Mouse (Mus musculus) hindbrain, embryonic 13.5 days (tissue): Measurements from ENCODE around the gene Sult1b1. TPM values are rescaled to one million over a fixed set of nuclear protein-coding genes. Genes with fewer than 3 reads are reported as not detected.
"Not testable (repeated sequence)": the region's sequence is repeated elsewhere in the genome, so short reads cannot be mapped to it uniquely, and the experiment has no call there.

Source experiments
- ATAC-seq: fragments of 200-750 bp; cut with Nextera tagmentation; 2 replicates; pipeline ENCODE4 v1.8.0; 2017; ENCODE audit warnings: moderate TSS enrichment; ENCODE audit not compliant: low FRiP score
- H3K27ac ChIP-seq: fragments of 300-500 bp; sonication (generic); 2 replicates; pipeline ENCODE4 v1.5.1; 2015; ENCODE audit warnings: inconsistent platforms, mild to moderate bottlenecking, moderate library complexity
- H3K27me3 ChIP-seq: fragments of 300-500 bp; sonication (generic); 2 replicates; pipeline ENCODE4 v1.6.1; 2015; ENCODE audit warnings: mild to moderate bottlenecking, inconsistent platforms
- H3K36me3 ChIP-seq: fragments of 300-500 bp; sonication (generic); 2 replicates; pipeline ENCODE4 v1.6.1; 2015; ENCODE audit warnings: mild to moderate bottlenecking, inconsistent platforms
- H3K4me1 ChIP-seq: fragments of 300-500 bp; sonication (generic); replicated peaks from 2 replicates; pipeline ENCODE4 v1.6.1; 2015; ENCODE audit warnings: inconsistent platforms
- H3K4me2 ChIP-seq: fragments of 300-500 bp; sonication (generic); 2 replicates; pipeline ENCODE4 v1.6.1; 2015; ENCODE audit warnings: inconsistent platforms, mild to moderate bottlenecking, moderate library complexity
- H3K4me3 ChIP-seq: fragments of 300-500 bp; sonication (generic); 2 replicates; pipeline ENCODE4 v1.5.1; 2015; ENCODE audit warnings: mild to moderate bottlenecking, inconsistent platforms
- H3K9ac ChIP-seq: fragments of 300-500 bp; sonication (generic); 2 replicates; pipeline ENCODE4 v1.6.1; 2015; ENCODE audit warnings: mild to moderate bottlenecking, inconsistent platforms
- H3K9me3 ChIP-seq: fragments of 300-500 bp; sonication (generic); 2 replicates; pipeline ENCODE4 v1.6.1; 2016; ENCODE audit warnings: inconsistent platforms
- WGBS: fragments of 180-500 bp; shearing (Covaris S2); methylation state at CpG from one replicate; pipeline ENCODE4 v1.1.7; 2015; 5-methylcytosine and 5-hydroxymethylcytosine counted together
- polyA plus RNA-seq: library from polyadenylated mRNA; unstranded; fragments of >200 nt; fragmentation: Nextera tagmentation; extraction: Ambion mirVana; gene quantifications from 2 replicates; pipeline ENCODE4 v1.2.1, GENCODE M21; 2015

Gene Sult1b1
- polyA plus RNA-seq, 1 experiment from 2014 or later, result not detected

- not testable (repeated sequence) for H3K4me2 ChIP-seq, ATAC-seq, H3K27me3 ChIP-seq, H3K4me1 ChIP-seq, H3K9ac ChIP-seq, H3K27ac ChIP-seq, H3K36me3 ChIP-seq, H3K4me3 ChIP-seq, H3K9me3 ChIP-seq
- 90% methylated on average over 2 of the region's 2 CpGs for WGBS
Observed at GRCm38 (mm10) chr5:87523561-87523960, 14.4 kb downstream of the Sult1b1 start.

- Histone ChIP-seq H3K4me2 (no peak overlapping the region), H3K27me3 (no peaks in the 10 kb centered on the region), H3K9me3 (no peaks in the 10 kb centered on the region), H3K9ac (no peak overlapping the region), H3K27ac (no peak overlapping the region), H3K4me3 (no peak overlapping the region), H3K4me1 (no peaks in the 10 kb centered on the region), H3K36me3 (no peaks in the 10 kb centered on the region)
- WGBS, result 68% methylated on average over 4 of the region's 4 CpGs
- no peak for ATAC-seq
Observed at GRCm38 (mm10) chr5:87505776-87506458, 32.1 kb downstream of the Sult1b1 start.

- Histone ChIP-seq H3K9ac (no peak overlapping the region), H3K36me3 (no peaks in the 10 kb centered on the region), H3K27ac (no peak overlapping the region), H3K27me3 (no peaks in the 10 kb centered on the region), H3K4me1 (no peaks in the 10 kb centered on the region), H3K4me3 (no peak overlapping the region), H3K4me2 (no peak overlapping the region), H3K9me3 (no peaks in the 10 kb centered on the region)
- ATAC-seq, result no peak
- WGBS, result 73% methylated on average over 1 of the region's 1 CpGs
Observed at GRCm38 (mm10) chr5:87502687-87503086, 35.3 kb downstream of the Sult1b1 start.

GRCm38 (mm10) chr5:87499341-87499740 is 38.7 kb downstream of the Sult1b1 start:
- Histone ChIP-seq H3K36me3 (no peaks in the 10 kb centered on the region), H3K9ac (no peak overlapping the region), H3K27ac (no peak overlapping the region), H3K4me1 (no peaks in the 10 kb centered on the region), H3K4me2 (no peak overlapping the region), H3K9me3 (no peaks in the 10 kb centered on the region), H3K27me3 (no peaks in the 10 kb centered on the region), H3K4me3 (no peak overlapping the region)
- no peak for ATAC-seq

- Histone ChIP-seq H3K27me3 (no peaks in the 10 kb centered on the region), H3K9ac (no peak overlapping the region), H3K27ac (no peak overlapping the region), H3K36me3 (no peaks in the 10 kb centered on the region), H3K4me3 (no peak overlapping the region), H3K4me1 (no peaks in the 10 kb centered on the region), H3K4me2 (no peak overlapping the region), H3K9me3 (no peaks in the 10 kb centered on the region)
- no peak for ATAC-seq
Observed at GRCm38 (mm10) chr5:87498936-87499335, 39.1 kb downstream of the Sult1b1 start.

- Histone ChIP-seq H3K4me2 (no peak within 1 kb of the TSS), H3K4me1 (no peaks in the 10 kb centered on the region), H3K4me3 (no peak within 1 kb of the TSS), H3K9ac (no peak within 1 kb of the TSS), H3K27me3 (no peaks in the 10 kb centered on the region), H3K9me3 (no peaks in the 10 kb centered on the region), H3K36me3 (no peaks in the 10 kb centered on the region), H3K27ac (no peak within 1 kb of the TSS)
- WGBS, result 88% methylated on average over 1 of the region's 1 CpGs
- ATAC-seq, result no peak
Observed at GRCm38 (mm10) chr5:87490771-87491170, 47.2 kb downstream of the Sult1b1 start, which contains the start of gene Ugt2a1. Gene Ugt2a1 (minus strand): TSS chr5:87490871.

GRCm38 (mm10) chr5:87486706-87487105 is 51.3 kb downstream of the Sult1b1 start, which contains the start of gene Gm43638:
Gene Gm43638 (minus strand): TSS chr5:87486806.
- H3K36me3 ChIP-seq, H3K9me3 ChIP-seq, H3K9ac ChIP-seq, H3K4me2 ChIP-seq, ATAC-seq, H3K4me1 ChIP-seq, H3K27ac ChIP-seq, H3K4me3 ChIP-seq, H3K27me3 ChIP-seq: not testable (repeated sequence)
- WGBS, result 100% methylated on average over 1 of the region's 1 CpGs

GRCm38 (mm10) chr5:87482160-87482559 is 55.8 kb downstream of the Sult1b1 start, which contains the start of gene Ugt2a2:
Gene Ugt2a2 (minus strand): TSS chr5:87482260.
- H3K27ac ChIP-seq, result no peak within 1 kb of the TSS
- 90% methylated on average over 5 of the region's 5 CpGs for WGBS
- no peak for ATAC-seq
- no peak within 1 kb of the TSS for H3K9ac ChIP-seq
- no peaks in the 10 kb centered on the region for H3K4me1 ChIP-seq
- H3K9me3 ChIP-seq, result no peaks in the 10 kb centered on the region
- no peak within 1 kb of the TSS for H3K4me2 ChIP-seq
- no peaks in the 10 kb centered on the region for H3K36me3 ChIP-seq
- H3K27me3 ChIP-seq, result no peaks in the 10 kb centered on the region
- H3K4me3 ChIP-seq, result no peak within 1 kb of the TSS

Other genes starting within 250 kb of the Sult1b1 start
- gene Ugt2a3, start 201.0 kb downstream of the Sult1b1 start, polyA plus RNA-seq, result not detected in 2 replicates
- not detected in 2 replicates for gene Ugt2b38, start 114.0 kb downstream of the Sult1b1 start, polyA plus RNA-seq
- gene Ugt2a2, start 55.9 kb downstream of the Sult1b1 start, polyA plus RNA-seq, result not detected in 2 replicates
- not detected in 2 replicates for gene Gm43638, start 51.4 kb downstream of the Sult1b1 start, polyA plus RNA-seq
- not detected in 2 replicates for gene Ugt2a1, start 47.3 kb downstream of the Sult1b1 start, polyA plus RNA-seq
- not detected in 2 replicates for gene Sult1d1, start 30.8 kb upstream of the Sult1b1 start, polyA plus RNA-seq
- not detected in 2 replicates for gene Sult1e1, start 53.4 kb upstream of the Sult1b1 start, polyA plus RNA-seq
- not detected in 2 replicates for gene Csn1s1, start 128.0 kb upstream of the Sult1b1 start, polyA plus RNA-seq
- gene Csn2, start 161.4 kb upstream of the Sult1b1 start, polyA plus RNA-seq, result not detected in 2 replicates
- not detected in 2 replicates for gene Csn1s2a, start 236.4 kb upstream of the Sult1b1 start, polyA plus RNA-seq